Mouse (Mus musculus) liver, embryonic 13.5 days (tissue): Measurements from ENCODE around the gene Espnl. TPM values are rescaled to one million over a fixed set of nuclear protein-coding genes. Genes with fewer than 3 reads are reported as not detected.

ENCODE experiments used
- ATAC-seq: fragments of 200-750 bp; cut with Nextera tagmentation; 2 replicates; pipeline ENCODE4 v1.8.0; 2017; ENCODE audit warnings: low read depth, mild to moderate bottlenecking, moderate number of reproducible peaks, moderate library complexity
- DNase-seq: peaks from one replicate; pipeline ENCODE4 v3.0.0; 2022
- H3K27ac ChIP-seq: fragments of 300-500 bp; sonication (generic); 2 replicates; pipeline ENCODE4 v1.5.1; 2015; ENCODE audit warnings: moderate library complexity, mild to moderate bottlenecking, inconsistent platforms
- H3K27me3 ChIP-seq: fragments of 300-500 bp; sonication (generic); 2 replicates; pipeline ENCODE4 v1.6.1; 2015; ENCODE audit warnings: mild to moderate bottlenecking, inconsistent platforms
- H3K36me3 ChIP-seq: fragments of 300-500 bp; sonication (generic); 2 replicates; pipeline ENCODE4 v1.6.1; 2015; ENCODE audit warnings: mild to moderate bottlenecking, inconsistent platforms
- H3K4me1 ChIP-seq: fragments of 300-500 bp; sonication (generic); replicated peaks from 2 replicates; pipeline ENCODE4 v1.6.1; 2015; ENCODE audit warnings: inconsistent platforms
- H3K4me2 ChIP-seq: fragments of 300-500 bp; sonication (generic); 2 replicates; pipeline ENCODE4 v1.6.1; 2015; ENCODE audit warnings: inconsistent platforms, mild to moderate bottlenecking, moderate library complexity
- H3K4me3 ChIP-seq: fragments of 300-500 bp; sonication (generic); replicated peaks from 2 replicates; pipeline ENCODE4 v1.5.1; 2015; ENCODE audit warnings: mild to moderate bottlenecking, inconsistent platforms
- H3K9ac ChIP-seq: fragments of 300-500 bp; sonication (generic); 2 replicates; pipeline ENCODE4 v1.6.1; 2015; ENCODE audit warnings: mild to moderate bottlenecking, inconsistent platforms
- H3K9me3 ChIP-seq: fragments of 300-500 bp; sonication (generic); replicated peaks from 2 replicates; pipeline ENCODE4 v1.6.1; 2016; ENCODE audit warnings: inconsistent platforms
- WGBS: fragments of 180-500 bp; shearing (Covaris S2); methylation state at CpG from one replicate; pipeline ENCODE4 v1.1.7; 2015; ENCODE audit not compliant: insufficient replicate concordance; 5-methylcytosine and 5-hydroxymethylcytosine counted together
- polyA plus RNA-seq: library from polyadenylated mRNA; unstranded; fragments of >200 nt; fragmentation: Nextera tagmentation; extraction: Ambion mirVana; gene quantifications from 2 replicates; pipeline ENCODE4 v1.2.1, GENCODE M21; 2015

Espnl gene
- polyA plus RNA-seq, 1 experiment from 2014 or later, result not detected

- peaks cover 13% of the 10 kb centered on the region for H3K4me1 ChIP-seq
- no peak overlapping the region for H3K9ac ChIP-seq
- no peaks in the 10 kb centered on the region for H3K27me3 ChIP-seq
- H3K9me3 ChIP-seq, result no peaks in the 10 kb centered on the region
- no peak overlapping the region for H3K4me2 ChIP-seq
- no peak overlapping the region for H3K27ac ChIP-seq
- no peaks in the 10 kb centered on the region for H3K36me3 ChIP-seq
- whole genome bisulfite sequencing, result 65% methylated on average over 2 of the region's 2 CpGs
- DNase-seq (no peak), ATAC-seq (no peak)
- no peak overlapping the region for H3K4me3 ChIP-seq
These were observed 2.8 kb downstream of the Espnl start for GRCm38 (mm10) chr1:91324646-91325045.

DNA sequence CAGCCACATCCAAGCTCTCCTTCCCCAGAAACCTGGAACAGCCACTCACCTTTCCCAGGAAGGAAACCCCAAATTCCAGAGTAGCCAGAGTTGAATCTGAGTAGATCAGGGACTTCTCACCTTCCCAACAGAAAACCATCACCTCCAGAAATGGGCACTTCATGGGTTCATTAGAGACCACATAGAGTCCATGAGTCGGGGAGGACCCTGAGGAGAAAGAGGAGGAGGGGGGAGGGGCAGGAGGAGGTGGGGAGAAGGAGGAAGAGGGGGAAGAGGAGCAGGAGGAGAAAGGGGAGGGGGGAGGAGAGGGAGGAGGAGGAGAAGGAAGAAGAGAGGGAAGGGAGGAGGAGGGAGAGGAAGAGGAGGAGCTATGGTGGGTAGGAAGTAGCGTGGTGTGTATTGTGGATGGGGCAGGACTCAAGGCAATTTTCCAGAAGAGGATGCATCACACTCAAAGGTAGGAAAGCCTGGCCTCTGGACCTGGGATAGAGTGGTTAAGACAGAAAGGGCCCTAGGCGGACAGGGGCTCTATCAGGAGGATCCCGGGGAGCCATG lies 3.7 kb downstream of the Espnl start:
- no peak for ATAC-seq
- no peak for DNase-seq
- 55% methylated on average over 4 of the region's 4 CpGs for WGBS

DNA sequence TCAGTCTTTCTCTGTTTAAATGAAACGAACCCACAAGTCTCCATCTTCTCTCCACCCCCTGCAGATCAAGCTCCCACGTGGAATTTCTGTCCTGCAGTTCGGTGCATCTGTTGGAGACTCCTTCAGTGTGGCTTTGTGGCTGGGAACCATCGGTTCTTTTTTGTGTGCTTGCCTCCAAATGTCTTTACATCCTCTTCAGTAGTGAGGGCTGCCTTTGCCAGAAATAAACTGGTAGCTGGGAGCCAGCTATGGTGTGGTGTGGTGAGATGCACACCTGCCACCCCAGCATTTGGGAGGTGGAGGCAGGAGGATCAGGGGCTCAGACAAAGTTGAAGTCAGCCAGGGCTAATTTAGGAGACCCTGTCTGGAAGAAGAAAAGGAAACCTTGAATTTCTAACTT lies 10.2 kb downstream of the Espnl start:
- WGBS, result 40% methylated on average over 4 of the region's 4 CpGs
- no peak overlapping the region for H3K27ac ChIP-seq
- no peaks in the 10 kb centered on the region for H3K27me3 ChIP-seq
- H3K36me3 ChIP-seq, result no peaks in the 10 kb centered on the region
- no peak for DNase-seq
- H3K9ac ChIP-seq, result no peak overlapping the region
- H3K4me3 ChIP-seq, result no peak overlapping the region
- no peak overlapping the region for H3K4me2 ChIP-seq
- 0 out of 2 replicates have a peak, but pooled peaks cover 5% of the 10 kb centered on the region for H3K4me1 ChIP-seq
- no peaks in the 10 kb centered on the region for H3K9me3 ChIP-seq
- ATAC-seq, result no peak

More for the DNA sequence above, 3.7 kb downstream of the Espnl start:
- no peak overlapping the region for H3K27ac ChIP-seq
- no peak overlapping the region for H3K4me3 ChIP-seq
- peaks cover 13% of the 10 kb centered on the region for H3K4me1 ChIP-seq
- H3K9ac ChIP-seq, result no peak overlapping the region
- H3K4me2 ChIP-seq, result no peak overlapping the region
- H3K36me3 ChIP-seq, result no peaks in the 10 kb centered on the region
- H3K9me3 ChIP-seq, result no peaks in the 10 kb centered on the region
- no peaks in the 10 kb centered on the region for H3K27me3 ChIP-seq

DNA sequence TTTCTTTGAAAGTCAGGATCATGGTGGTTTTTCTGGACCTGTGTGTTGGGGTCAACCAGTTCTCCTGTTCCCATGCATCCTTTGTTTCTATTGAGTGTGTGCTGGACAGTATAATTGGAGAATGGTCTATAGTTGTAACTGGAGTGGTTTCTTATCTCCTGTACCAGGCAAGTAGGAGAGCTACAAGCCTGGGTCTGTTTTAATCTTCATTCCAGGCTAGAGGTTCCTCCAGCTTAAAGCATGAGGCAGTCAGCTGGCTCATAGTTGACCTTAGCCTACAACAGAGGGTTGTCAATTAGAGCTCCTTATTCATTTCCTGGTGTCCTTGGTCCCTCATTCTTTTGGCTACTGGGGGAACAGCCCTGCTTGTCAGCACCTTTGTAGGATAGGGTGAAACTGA lies 11.7 kb downstream of the Espnl start:
- no peaks in the 10 kb centered on the region for H3K9me3 ChIP-seq
- H3K4me2 ChIP-seq, result no peak overlapping the region
- H3K9ac ChIP-seq, result no peak overlapping the region
- no peak for DNase-seq
- ATAC-seq, result 0 out of 2 replicates have a peak, but pooled peaks have one; percentile 41
- H3K4me3 ChIP-seq, result no peak overlapping the region
- no peaks in the 10 kb centered on the region for H3K36me3 ChIP-seq
- H3K27me3 ChIP-seq, result no peaks in the 10 kb centered on the region; the same call in 1 of the 2 replicates
- no peak overlapping the region for H3K27ac ChIP-seq
- 0 out of 2 replicates have a peak, but pooled peaks cover 5% of the 10 kb centered on the region for H3K4me1 ChIP-seq

- 58% methylated on average over 7 of the region's 7 CpGs for WGBS
- DNase-seq (no peak), ATAC-seq (no peak)
- H3K27ac ChIP-seq, result no peak overlapping the region
- H3K4me3 ChIP-seq, result no peak overlapping the region
- no peak overlapping the region for H3K4me2 ChIP-seq
- peaks cover 25% of the 10 kb centered on the region for H3K27me3 ChIP-seq
- no peaks in the 10 kb centered on the region for H3K36me3 ChIP-seq
- 0 out of 2 replicates have a peak, but pooled peaks cover 5% of the 10 kb centered on the region for H3K4me1 ChIP-seq
- no peaks in the 10 kb centered on the region for H3K9me3 ChIP-seq
- H3K9ac ChIP-seq, result no peak overlapping the region
These were observed 15.5 kb downstream of the Espnl start for GRCm38 (mm10) chr1:91337355-91337754.

DNA sequence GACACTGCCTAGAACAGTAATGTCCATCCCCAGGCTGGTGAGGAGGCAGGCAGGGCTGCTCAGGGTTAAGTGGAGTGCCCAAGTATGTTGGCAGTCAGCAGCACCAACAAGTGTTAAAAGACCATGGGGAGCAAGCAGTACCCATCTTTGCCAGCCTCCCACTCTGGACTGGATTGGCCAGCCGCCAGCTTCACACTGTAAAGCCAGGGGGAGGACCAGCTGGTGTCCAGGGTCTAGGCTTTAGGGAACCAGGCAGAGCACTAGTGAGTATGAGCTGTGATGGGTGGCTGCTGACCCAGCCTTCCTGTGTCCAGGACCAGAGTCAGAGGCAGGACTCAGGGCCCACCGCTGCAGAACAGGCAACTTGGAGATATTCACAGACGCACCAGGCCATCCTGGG lies 22.1 kb downstream of the Espnl start:
- H3K27me3 ChIP-seq, result peaks cover 76% of the 10 kb centered on the region
- no peak overlapping the region for H3K4me2 ChIP-seq
- ATAC-seq (no peak), DNase-seq (no peak)
- H3K9me3 ChIP-seq, result no peaks in the 10 kb centered on the region
- no peaks in the 10 kb centered on the region for H3K36me3 ChIP-seq
- WGBS, result 71% methylated on average over 3 of the region's 3 CpGs
- no peak overlapping the region for H3K4me3 ChIP-seq
- no peak overlapping the region for H3K9ac ChIP-seq
- no peak overlapping the region for H3K27ac ChIP-seq
- H3K4me1 ChIP-seq, result no peaks in the 10 kb centered on the region

DNA sequence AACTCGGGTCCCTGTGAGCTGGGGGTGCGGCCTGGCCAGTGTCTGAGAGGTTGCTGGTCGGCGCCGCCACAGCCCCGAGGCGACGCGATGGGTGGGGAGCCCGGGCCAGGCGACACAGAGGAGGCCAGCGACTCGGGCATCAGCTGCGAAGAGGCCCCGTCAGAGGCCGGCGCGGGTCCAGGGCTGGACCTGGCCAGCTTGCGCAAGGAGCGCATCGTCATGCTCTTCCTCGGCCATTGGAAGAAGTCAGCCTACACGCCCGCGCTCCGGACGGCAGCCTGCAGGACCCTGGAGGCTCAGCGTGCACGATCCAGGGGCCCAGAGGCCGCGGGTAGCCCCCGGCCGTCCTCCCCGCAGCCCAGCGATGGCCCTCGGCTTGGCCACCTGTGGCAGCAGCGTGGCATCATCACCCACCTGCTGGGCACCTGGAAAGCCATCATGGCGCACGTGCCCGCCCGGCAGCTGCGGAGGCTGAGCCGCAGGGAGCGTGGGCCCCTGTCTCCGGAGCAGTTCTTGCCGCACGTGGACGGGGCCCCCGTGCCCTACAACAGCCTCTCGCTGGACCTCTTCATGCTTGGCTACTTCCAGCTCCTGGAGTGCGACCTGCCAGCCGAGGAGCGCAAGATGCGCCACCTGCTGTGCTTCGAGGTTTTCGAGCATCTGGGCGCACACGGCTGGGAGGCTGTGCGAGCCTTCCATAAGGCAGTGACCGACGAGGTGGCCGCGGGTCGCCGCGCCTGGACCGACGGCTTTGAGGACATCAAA lies 23.2 kb downstream of the Espnl start:
- no peak overlapping the region for H3K27ac ChIP-seq
- H3K4me2 ChIP-seq, result peak overlapping the region; percentile 35
- peaks cover 65% of the 10 kb centered on the region for H3K27me3 ChIP-seq
- ATAC-seq, result no peak
- no peak overlapping the region for H3K9ac ChIP-seq
- no peaks in the 10 kb centered on the region for H3K9me3 ChIP-seq
- H3K4me3 ChIP-seq, result 0 out of 2 replicates have a peak overlapping the region, but pooled peaks have one; percentile 6
- no peaks in the 10 kb centered on the region for H3K36me3 ChIP-seq
- no peaks in the 10 kb centered on the region for H3K4me1 ChIP-seq
- 5% methylated on average over 68 of the region's 68 CpGs for WGBS
- no peak for DNase-seq

DNA sequence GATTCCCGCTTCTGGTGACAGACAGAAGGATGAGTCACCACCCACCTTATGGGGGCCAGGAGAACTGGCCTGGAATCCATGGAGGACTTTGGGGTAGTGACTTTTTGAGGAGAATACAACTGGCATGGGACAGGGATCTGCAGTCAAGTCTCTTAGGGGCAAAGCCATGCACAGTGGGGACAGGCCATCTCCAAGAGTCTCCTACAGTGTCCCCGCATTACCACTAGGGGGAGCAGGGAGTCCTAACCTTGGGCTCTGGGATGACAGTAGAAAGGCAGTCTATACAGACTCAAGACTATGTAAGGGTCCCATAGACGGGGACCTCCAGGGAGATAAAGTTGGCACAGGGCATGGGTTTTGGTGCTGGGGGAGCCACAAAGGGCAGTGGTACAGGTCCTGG lies 25.0 kb downstream of the Espnl start:
- H3K27ac ChIP-seq, result no peak overlapping the region
- no peaks in the 10 kb centered on the region for H3K36me3 ChIP-seq
- H3K9ac ChIP-seq, result no peak overlapping the region
- H3K9me3 ChIP-seq, result no peaks in the 10 kb centered on the region
- ATAC-seq (peak; percentile 49; the same call in 1 of the 2 replicates), DNase-seq (peak; percentile 53)
- H3K4me2 ChIP-seq, result no peak overlapping the region
- H3K4me1 ChIP-seq, result no peaks in the 10 kb centered on the region
- WGBS, result 30% methylated on average over 3 of the region's 3 CpGs
- peaks cover 58% of the 10 kb centered on the region for H3K27me3 ChIP-seq
- no peak overlapping the region for H3K4me3 ChIP-seq

- WGBS, result 43% methylated on average over 4 of the region's 4 CpGs
- no peak for DNase-seq
- no peak within 1 kb of the TSS for H3K4me3 ChIP-seq
- H3K4me1 ChIP-seq, result no peaks in the 10 kb centered on the region
- H3K27me3 ChIP-seq, result peaks cover 18% of the 10 kb centered on the region
- no peak within 1 kb of the TSS for H3K9ac ChIP-seq
- 0 out of 2 replicates have a peak, but pooled peaks have one; percentile 23 for ATAC-seq
- no peak within 1 kb of the TSS for H3K4me2 ChIP-seq
- H3K9me3 ChIP-seq, result no peaks in the 10 kb centered on the region
- H3K36me3 ChIP-seq, result no peaks in the 10 kb centered on the region
- no peak within 1 kb of the TSS for H3K27ac ChIP-seq
These were observed 29.0 kb downstream of the Espnl start, which contains the start of gene Klhl30 for GRCm38 (mm10) chr1:91350841-91351240. Klhl30 (plus strand) TSS chr1:91351016.

- Histone ChIP-seq H3K9ac (no peak overlapping the region), H3K27me3 (peaks cover 14% of the 10 kb centered on the region), H3K4me1 (no peaks in the 10 kb centered on the region), H3K9me3 (no peaks in the 10 kb centered on the region), H3K27ac (no peak overlapping the region), H3K4me2 (no peak overlapping the region), H3K36me3 (no peaks in the 10 kb centered on the region), H3K4me3 (no peak overlapping the region)
- WGBS, result 59% methylated on average over 3 of the region's 3 CpGs
- DNase-seq (no peak), ATAC-seq (no peak)
These were observed 29.4 kb downstream of the Espnl start for GRCm38 (mm10) chr1:91351249-91351648.

DNA sequence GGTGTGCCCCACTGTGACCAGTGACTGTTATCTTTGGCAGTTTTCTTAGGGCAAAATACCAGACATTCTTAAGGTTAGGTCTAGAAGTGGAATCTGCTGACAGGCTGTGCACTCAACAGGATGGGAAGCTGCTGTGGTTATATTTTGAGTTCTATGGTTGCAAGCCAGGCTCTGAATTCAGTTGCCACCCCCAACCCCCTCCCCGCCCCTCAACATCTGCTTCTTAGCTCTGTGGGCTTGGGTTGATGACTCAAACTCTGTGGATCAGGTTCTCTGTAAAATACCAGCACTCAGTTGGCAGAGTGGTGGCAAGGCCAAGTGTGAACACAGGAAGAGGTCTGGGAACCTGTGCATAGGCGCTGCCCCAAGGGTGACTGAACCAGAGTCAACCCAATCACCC lies 30.4 kb downstream of the Espnl start:
- Histone ChIP-seq H3K9ac (no peak overlapping the region), H3K9me3 (no peaks in the 10 kb centered on the region), H3K4me2 (no peak overlapping the region), H3K27ac (no peak overlapping the region), H3K36me3 (no peaks in the 10 kb centered on the region), H3K4me3 (no peak overlapping the region), H3K4me1 (no peaks in the 10 kb centered on the region), H3K27me3 (peaks cover 6% of the 10 kb centered on the region; the same call in 1 of the 2 replicates)
- DNase-seq, result no peak
- WGBS, result 57% methylated on average over 2 of the region's 2 CpGs
- ATAC-seq, result no peak

DNA sequence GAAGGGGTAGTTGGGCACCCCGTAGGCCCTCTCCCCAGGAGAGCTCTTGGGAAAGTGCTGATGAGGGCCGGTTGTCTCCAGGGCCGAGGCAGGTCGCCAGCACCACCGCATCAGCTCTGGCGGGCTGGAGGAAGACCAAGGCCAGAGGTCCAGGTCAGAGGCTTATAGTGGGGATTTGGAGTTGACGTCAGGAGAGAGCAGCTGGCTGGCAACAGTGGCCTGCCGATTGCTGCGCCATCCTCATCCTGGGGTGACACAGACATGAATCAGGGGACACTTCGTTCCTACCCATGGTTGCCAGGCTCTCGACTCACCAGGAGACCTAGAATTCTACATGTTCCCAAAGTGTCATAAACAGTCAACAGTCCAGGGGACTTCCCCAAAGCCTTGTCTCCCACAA lies 34.2 kb downstream of the Espnl start:
- ATAC-seq (no peak), DNase-seq (no peak)
- H3K4me2 ChIP-seq, result no peak overlapping the region
- no peaks in the 10 kb centered on the region for H3K36me3 ChIP-seq
- 72% methylated on average over 11 of the region's 11 CpGs for WGBS
- H3K27me3 ChIP-seq, result no peaks in the 10 kb centered on the region; the same call in 1 of the 2 replicates
- no peak overlapping the region for H3K4me3 ChIP-seq
- H3K4me1 ChIP-seq, result no peaks in the 10 kb centered on the region
- no peak overlapping the region for H3K9ac ChIP-seq
- no peaks in the 10 kb centered on the region for H3K9me3 ChIP-seq
- no peak overlapping the region for H3K27ac ChIP-seq
